Comparison of ENCODE assay signal across 8 mouse cellular contexts in genomic region chr3:105687324-105688060, GRCm38 (mm10). TPM values are rescaled to one million over a fixed set of nuclear protein-coding genes. Genes with fewer than 3 reads are reported as not detected.
DNase-seq lines count a peak whose midpoint lies in the region; ATAC-seq and TF ChIP-seq lines count a peak whose summit lies in the region.

Gene Ddx20, minus strand, starts transcription at chr3:105687574.

- H3K4me2 ChIP-seq in lung, postnatal 0 days (replicated peaks; ENCODE audit: low read depth, low read length): peak within 1 kb of the TSS; percentile 78

- peaks cover 7% of the 10 kb centered on the region; the same call in 1 of the 2 replicates for H3K27me3 ChIP-seq in hindbrain, embryonic 10.5 days (ENCODE audit: insufficient read depth, poor library complexity, severe bottlenecking)
- H3K27me3 ChIP-seq in lung, postnatal 0 days (replicated peaks; ENCODE audit: insufficient read depth, low read length): no peaks in the 10 kb centered on the region

- H3K27ac ChIP-seq in hindbrain, embryonic 10.5 days: peak within 1 kb of the TSS; percentile 92
- H3K27ac ChIP-seq in lung, postnatal 0 days (ENCODE audit: low read length): peak within 1 kb of the TSS; percentile 79

- DNase-seq in MN1 (ENCODE audit: low spot score): peak; percentile 98
- DNase-seq in cerebellum, adult 9-10 months: peak; percentile 97
- peak; percentile 96 for DNase-seq in hindbrain, embryonic 10.5 days (ENCODE audit: low spot score)
- peak; percentile 97 for DNase-seq in layer of hippocampus, adult 9-11 months
- DNase-seq in lung, postnatal 0 days (ENCODE audit: low spot score): peak; percentile 100
- DNase-seq in ovary, postnatal 14 days (ENCODE audit: low spot score): peak; percentile 87
- peak; percentile 95 for DNase-seq in thymus, postnatal 14 days

- peaks cover 14% of the 10 kb centered on the region for H3K4me1 ChIP-seq in hindbrain, embryonic 10.5 days (replicated peaks)
- H3K4me1 ChIP-seq in lung, postnatal 0 days (ENCODE audit: insufficient read depth, low read depth, low read length): no peaks in the 10 kb centered on the region

- H3K9me3 ChIP-seq in hindbrain, embryonic 10.5 days: no peaks in the 10 kb centered on the region
- H3K9me3 ChIP-seq in lung, postnatal 0 days (ENCODE audit: low read length): no peaks in the 10 kb centered on the region

- peak; percentile 92 for ATAC-seq in frontal cortex, adult (ENCODE audit: low TSS enrichment)
- peak; percentile 96 for ATAC-seq in lung, postnatal 0 days

- peaks cover 26% of the 10 kb centered on the region for H3K36me3 ChIP-seq in hindbrain, embryonic 10.5 days
- peaks cover 12% of the 10 kb centered on the region; the same call in 1 of the 2 replicates for H3K36me3 ChIP-seq in lung, postnatal 0 days (ENCODE audit: insufficient read depth, low read length)

- H3K4me3 ChIP-seq in hindbrain, embryonic 10.5 days: peak within 1 kb of the TSS; percentile 93
- H3K4me3 ChIP-seq in lung, postnatal 0 days (ENCODE audit: low read depth, low read length): peak within 1 kb of the TSS; percentile 92

- TF ChIP-seq CTCF in lung, postnatal 0 days (IDR thresholded peaks at IDR 0.05): peak; percentile 83

- peak; percentile 99 for TF ChIP-seq EP300 in lung, postnatal 0 days (IDR thresholded peaks at IDR 0.05)

- H3K9ac ChIP-seq in lung, postnatal 0 days (replicated peaks; ENCODE audit: low read depth): peak within 1 kb of the TSS; percentile 89

- WGBS in hindbrain, embryonic 10.5 days: under 1% methylated on average over 72 of the region's 72 CpGs
- under 1% methylated on average over 71 of the region's 72 CpGs for WGBS in lung, postnatal 0 days

RNA-seq across cellular contexts. Expression of gene Ddx20, which starts in this region (rescaled TPM):
- polyA plus RNA-seq in hindbrain, embryonic 10.5 days (2016; fragmentation: Nextera tagmentation; extraction: Ambion mirVana): 42.0 and 49.6 TPM in 2 replicates
- polyA plus RNA-seq in lung, postnatal 0 days (2015; fragmentation: Nextera tagmentation; extraction: Ambion mirVana): 15.0 and 16.2 TPM in 2 replicates

Comparison
In these comparisons a context has a peak if more than half of its experiments do, and no peak if none do; other contexts are left out.
1. Peak in every context shown above with its lines: DNase-seq, ATAC-seq, H3K4me3 ChIP-seq and H3K27ac ChIP-seq.